Mouse (Mus musculus) inflammation-experienced regulatory T-cells, adult 6 months (primary cell): ENCODE measurements around the gene Zbed6. TPM values are rescaled to one million over a fixed set of nuclear protein-coding genes. Genes with fewer than 3 reads are reported as not detected.

Experiments
- ATAC-seq: one replicate; pipeline ENCODE4 v1.8.0; 2017
- polyA plus RNA-seq, 3 experiments: library from polyadenylated mRNA; unstranded; fragments of 100-300 nt; shearing (Covaris generic); gene quantifications; one replicate each; pipeline ENCODE4 v1.2.1; 2017

Zbed6 gene
- polyA plus RNA-seq, 3 experiments from 2014 or later, result not detected

- ATAC-seq, result no peak
These were observed 2.3 kb upstream of the Zbed6 start for GRCm38 (mm10) chr1:133662941-133663340.

DNA sequence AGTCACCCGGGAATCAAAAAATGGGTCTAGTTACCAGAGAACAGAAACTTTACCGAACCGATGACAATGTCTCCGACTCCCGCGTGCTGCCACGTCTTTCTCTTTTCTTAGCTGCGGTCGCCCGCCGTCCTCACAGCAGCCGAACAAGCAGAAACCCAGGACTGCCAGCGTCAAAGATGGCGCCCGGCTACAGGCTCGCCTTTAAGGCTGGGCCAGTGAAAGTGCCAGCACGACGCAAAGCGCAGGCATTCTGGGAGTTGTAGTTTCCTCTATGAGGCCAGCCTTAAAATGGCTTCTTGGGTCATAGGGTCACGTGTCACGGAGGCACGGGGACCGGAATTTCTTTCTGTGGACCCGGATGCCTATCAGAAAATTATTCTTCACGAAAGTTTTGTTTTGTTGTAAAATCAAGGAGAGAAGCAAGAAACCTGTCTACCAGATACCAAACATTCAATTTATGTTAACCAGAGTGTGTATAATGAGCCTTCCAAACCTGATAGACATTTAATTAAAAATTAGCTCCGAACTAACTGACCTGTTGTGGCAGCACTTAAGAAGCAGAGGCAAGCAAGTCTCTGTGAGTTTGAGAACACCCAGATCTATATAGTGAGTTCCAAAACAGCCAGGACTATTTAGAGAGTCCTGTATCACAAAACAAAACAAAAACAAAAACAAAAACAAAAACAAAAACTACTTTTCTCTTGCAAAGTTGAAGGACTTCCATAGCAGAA is 683 bp upstream of the Zbed6 start, which contains the start of gene Gm38394:
TSS of gene Gm38394 (minus strand) at position 116 of the 731 bp plus-strand sequence.
- peak; percentile 99 for ATAC-seq

DNA sequence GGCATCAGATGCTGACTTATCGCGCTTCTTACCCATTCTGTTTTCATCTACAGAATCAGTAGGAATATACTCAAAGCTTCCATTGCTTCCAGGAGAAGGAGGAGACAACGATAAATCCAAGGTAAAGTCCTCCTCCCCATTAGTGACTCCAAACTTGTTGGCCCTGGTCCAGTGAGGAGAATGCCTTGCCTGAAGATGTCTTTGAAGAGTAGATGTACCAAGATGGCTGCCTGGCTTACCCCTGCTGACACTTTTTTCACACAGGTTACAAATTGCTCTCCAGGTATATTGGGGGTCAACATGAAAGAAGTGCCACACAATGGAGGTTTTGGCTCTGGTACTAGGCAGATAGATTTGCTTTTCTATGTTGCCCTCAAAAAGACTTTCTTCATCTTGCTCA is 1.8 kb downstream of the Zbed6 start:
- no peak for ATAC-seq

- ATAC-seq, result no peak
These were observed 3.9 kb downstream of the Zbed6 start for GRCm38 (mm10) chr1:133656811-133657210.

DNA sequence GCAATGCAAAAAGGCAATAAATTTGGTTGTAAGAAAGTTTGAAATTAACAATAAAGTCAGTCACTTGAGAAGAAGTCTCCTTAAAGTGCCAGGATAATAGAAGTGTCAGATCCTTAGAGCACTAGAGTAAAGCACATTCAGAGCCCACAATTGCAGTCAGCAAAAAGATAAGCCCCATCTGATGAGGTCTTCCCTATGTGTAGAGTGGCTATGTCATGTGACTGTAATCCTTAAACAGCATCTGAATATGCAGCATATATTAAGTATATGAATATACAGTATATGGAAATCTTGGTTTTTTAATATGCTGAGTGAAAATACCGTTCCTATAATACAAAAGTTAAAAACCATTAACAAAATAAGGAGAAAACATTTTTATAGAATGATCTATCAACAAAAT is 7.7 kb downstream of the Zbed6 start:
- no peak for ATAC-seq

GRCm38 (mm10) chr1:133650288-133651055 is 10.2 kb downstream of the Zbed6 start:
- ATAC-seq, result peak; percentile 41

- no peak for ATAC-seq
These were observed 15.0 kb downstream of the Zbed6 start for GRCm38 (mm10) chr1:133645652-133646051.

DNA sequence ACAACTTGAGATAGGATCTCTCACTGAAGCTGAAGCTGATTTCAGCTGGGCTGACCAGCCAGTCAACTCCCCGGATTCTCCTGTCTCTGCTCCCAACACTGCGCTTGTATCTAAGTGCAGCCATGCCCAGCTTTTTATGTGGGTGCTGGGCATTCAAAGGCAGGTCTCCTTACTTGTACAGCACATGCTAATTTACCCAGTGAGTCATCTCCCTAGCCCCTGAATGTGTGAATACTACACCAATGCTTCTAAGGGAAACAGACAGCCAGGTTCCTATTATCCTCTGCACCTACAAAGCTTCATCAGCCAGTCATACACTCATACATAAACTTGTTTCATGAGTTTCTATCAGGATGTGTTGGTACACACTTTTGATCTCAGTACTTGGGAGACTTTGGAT is 19.5 kb downstream of the Zbed6 start:
- ATAC-seq, result no peak

GRCm38 (mm10) chr1:133638517-133638916 is 22.2 kb downstream of the Zbed6 start:
- no peak for ATAC-seq

DNA sequence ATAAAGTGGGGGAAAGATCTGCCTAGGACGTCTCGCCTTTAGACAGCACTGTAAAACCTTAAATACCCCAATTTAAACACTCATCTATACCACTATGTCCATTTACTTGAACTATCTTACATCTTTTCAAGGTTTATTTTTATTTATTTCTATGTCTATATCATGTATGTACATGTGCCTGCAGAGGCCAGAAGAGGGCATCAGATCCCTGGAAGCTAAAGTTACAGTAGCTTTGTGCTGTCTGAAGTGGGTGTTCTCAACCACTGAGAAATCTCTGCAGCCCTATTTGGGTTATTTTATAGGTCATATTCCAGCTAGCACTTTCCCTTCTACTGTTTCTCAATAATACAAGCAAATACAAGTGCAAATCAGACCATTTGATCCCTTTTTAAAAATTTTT is 28.5 kb downstream of the Zbed6 start:
- no peak for ATAC-seq

DNA sequence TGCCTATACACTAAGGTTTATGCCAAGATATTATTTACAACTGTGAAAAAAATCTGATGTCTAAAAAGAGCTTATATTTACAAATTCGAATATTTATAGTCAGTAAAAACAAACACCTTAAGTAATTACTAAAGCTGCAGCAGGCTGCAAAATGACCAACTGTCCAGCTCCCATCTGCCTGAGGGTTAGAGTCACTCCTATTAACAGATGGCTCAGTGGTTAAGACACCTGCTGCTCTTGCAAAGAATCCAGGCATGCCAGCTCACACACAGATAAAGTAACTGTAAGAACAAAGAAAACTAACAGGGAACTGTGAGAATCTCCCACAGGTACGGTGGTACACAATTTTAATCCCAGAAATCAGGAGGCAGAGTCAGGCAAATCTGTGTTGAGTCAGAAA is 35.6 kb downstream of the Zbed6 start:
- no peak for ATAC-seq

DNA sequence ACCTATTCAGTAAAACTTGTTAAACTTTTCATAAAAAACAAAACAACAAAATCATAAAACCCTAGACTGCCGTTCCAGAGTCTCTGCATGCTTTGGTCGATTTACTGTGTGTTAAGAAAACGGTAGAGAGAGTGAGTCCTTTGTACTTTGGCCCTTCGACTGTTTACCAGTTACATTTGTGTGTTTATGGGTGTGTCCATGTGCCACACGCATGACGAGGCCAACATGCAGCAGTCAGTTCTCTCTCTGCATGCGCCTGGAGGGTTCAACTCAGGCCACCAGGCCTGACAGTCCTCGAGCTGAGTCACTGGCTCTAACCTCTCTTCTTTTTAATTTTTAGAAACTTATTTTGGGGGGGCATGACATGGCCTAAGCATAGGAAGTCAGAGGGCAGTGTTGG is 42.4 kb downstream of the Zbed6 start:
- ATAC-seq, result no peak

- no peak for ATAC-seq
These were observed 42.8 kb downstream of the Zbed6 start for GRCm38 (mm10) chr1:133617908-133618307.

- ATAC-seq, result no peak
These were observed 46.9 kb downstream of the Zbed6 start for GRCm38 (mm10) chr1:133613817-133614216.

DNA sequence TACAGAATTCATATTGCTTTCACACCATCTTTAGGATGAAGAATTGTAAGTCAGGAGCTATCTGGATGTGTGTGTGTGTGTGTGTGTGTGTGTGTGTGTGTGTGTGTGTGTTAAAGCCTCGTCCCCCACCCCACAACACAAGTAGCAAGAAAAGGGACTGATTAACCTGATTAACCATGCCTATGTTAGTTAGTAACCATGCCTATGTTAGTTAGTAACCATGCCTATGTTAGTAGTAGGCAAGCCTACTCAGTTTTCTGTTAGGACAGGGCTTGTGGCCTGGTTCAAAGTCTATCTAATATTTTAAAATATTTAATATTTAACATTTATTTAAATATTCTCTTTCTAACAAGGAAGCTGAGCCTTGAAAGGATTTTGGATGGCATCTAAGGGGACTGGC is 49.2 kb downstream of the Zbed6 start:
- no peak for ATAC-seq

- no peak for ATAC-seq
These were observed 50.1 kb downstream of the Zbed6 start for GRCm38 (mm10) chr1:133610601-133611000.

- ATAC-seq, result peak; percentile 99
These were observed 50.7 kb downstream of the Zbed6 start, which contains the start of gene Snrpe for GRCm38 (mm10) chr1:133609771-133610502. Gene Snrpe, minus strand, starts transcription at chr1:133610291.

Other genes with a start within 250 kb of the Zbed6 start
- not detected for gene Sox13, start 236.5 kb downstream of the Zbed6 start, polyA plus RNA-seq
- gene Snrpe, start 50.6 kb downstream of the Zbed6 start, polyA plus RNA-seq, result 100 to 1,000 TPM; 348 to 504 (median 400) TPM
- 1 to 10 TPM; 2.8 to 3.6 (median 3.5) TPM for gene Gm38394, start 433 bp upstream of the Zbed6 start, polyA plus RNA-seq
- 100 to 1,000 TPM; 141 to 216 (median 148) TPM for gene Lax1, start 29.2 kb upstream of the Zbed6 start, polyA plus RNA-seq
- gene Atp2b4, start 140.2 kb upstream of the Zbed6 start, polyA plus RNA-seq, result 10 to 100 TPM; 13.7 to 26.5 (median 16.2) TPM
- not detected for gene Optc, start 247.1 kb upstream of the Zbed6 start, polyA plus RNA-seq